Comparison of ENCODE assay signal across 9 mouse cellular contexts in genomic region chr11:31803319-31803891, GRCm38 (mm10).
DNase-seq lines count a peak whose midpoint lies in the region; ATAC-seq and TF ChIP-seq lines count a peak whose summit lies in the region.
"Had no signal": no experiment of that assay in that cellular context is flagged by ENCODE, and none has a peak within 500 bp of the region (broad histone marks: within the 10 kb centered on the region; RNA-seq: fewer than 3 reads in every experiment).

No protein-coding gene starts in this region.

- in situ Hi-C loops in Patski (cut with MboI; ENCODE audit: low pct_unique_long_range_greater_than_20kb): no loop called here

- CTCF ChIA-PET in Patski (lab: Charles Lee): interaction anchor here (0.9 to 1.3 kb wide), 4 partner anchors 11 to 20 kb away, joined by 3 read pairs; no protein-coding TSS in a partner anchor

- POLR2A ChIA-PET in Patski (lab: Charles Lee): no interaction called here

- peak; percentile 33; the same call in 1 of the 2 replicates for ATAC-seq in hindbrain, embryonic 11.5 days (ENCODE audit: low FRiP score)
- ATAC-seq in hindbrain, embryonic 14.5 days (ENCODE audit: low FRiP score): no peak
- ATAC-seq in Patski: peak; percentile 72

- no peak overlapping the region for H3K4me3 ChIP-seq in hindbrain, embryonic 11.5 days (ENCODE audit: low read depth, low read length)
- H3K4me3 ChIP-seq in hindbrain, embryonic 14.5 days (replicated peaks; ENCODE audit: low read length): no peak overlapping the region
- peak overlapping the region; percentile 41 for H3K4me3 ChIP-seq in erythroblast, embryonic 14.5 days (replicated peaks)
- H3K4me3 ChIP-seq: neural tube, embryonic 12.5 days had no signal

- no peak overlapping the region for H3K9ac ChIP-seq in hindbrain, embryonic 11.5 days (ENCODE audit: low read depth, low read length)
- no peak overlapping the region for H3K9ac ChIP-seq in hindbrain, embryonic 14.5 days
- H3K9ac ChIP-seq: neural tube, embryonic 12.5 days had no signal

- no peaks in the 10 kb centered on the region for H3K9me3 ChIP-seq in hindbrain, embryonic 11.5 days (ENCODE audit: control insufficient read depth, low read length)
- H3K9me3 ChIP-seq in hindbrain, embryonic 14.5 days (ENCODE audit: control insufficient read depth, low read length): no peaks in the 10 kb centered on the region
- H3K9me3 ChIP-seq in erythroblast, embryonic 14.5 days (ENCODE audit: control insufficient read depth, low read length): peaks cover 7% of the 10 kb centered on the region
- H3K9me3 ChIP-seq: neural tube, embryonic 12.5 days had no signal

- H3K27ac ChIP-seq in hindbrain, embryonic 11.5 days (ENCODE audit: low read depth, low read length): no peak overlapping the region
- no peak overlapping the region for H3K27ac ChIP-seq in hindbrain, embryonic 14.5 days
- H3K27ac ChIP-seq: neural tube, embryonic 12.5 days had no signal

- H3K4me1 ChIP-seq in hindbrain, embryonic 11.5 days (replicated peaks; ENCODE audit: control insufficient read depth, insufficient read depth, low read length): no peaks in the 10 kb centered on the region
- H3K4me1 ChIP-seq in hindbrain, embryonic 14.5 days (replicated peaks; ENCODE audit: control insufficient read depth, insufficient read depth, low read length): peaks cover 4% of the 10 kb centered on the region; the same call in 1 of the 2 replicates
- peaks cover 78% of the 10 kb centered on the region for H3K4me1 ChIP-seq in erythroblast, embryonic 14.5 days (ENCODE audit: control insufficient read depth)
- H3K4me1 ChIP-seq: neural tube, embryonic 12.5 days had no signal

- no peaks in the 10 kb centered on the region for H3K36me3 ChIP-seq in hindbrain, embryonic 11.5 days (ENCODE audit: control insufficient read depth, insufficient read depth, low read length)
- no peaks in the 10 kb centered on the region for H3K36me3 ChIP-seq in hindbrain, embryonic 14.5 days (replicated peaks; ENCODE audit: control insufficient read depth, insufficient read depth)
- peaks cover 18% of the 10 kb centered on the region for H3K36me3 ChIP-seq in erythroblast, embryonic 14.5 days (ENCODE audit: control insufficient read depth)
- H3K36me3 ChIP-seq: neural tube, embryonic 12.5 days had no signal

- H3K4me2 ChIP-seq in hindbrain, embryonic 11.5 days (replicated peaks; ENCODE audit: low read depth, low read length): no peak overlapping the region
- H3K4me2 ChIP-seq in hindbrain, embryonic 14.5 days (replicated peaks): no peak overlapping the region
- H3K4me2 ChIP-seq: neural tube, embryonic 12.5 days had no signal

- no peaks in the 10 kb centered on the region for H3K27me3 ChIP-seq in hindbrain, embryonic 11.5 days (ENCODE audit: control insufficient read depth, insufficient read depth, low read length)
- H3K27me3 ChIP-seq in hindbrain, embryonic 14.5 days (ENCODE audit: control insufficient read depth, insufficient read depth, low read length): no peaks in the 10 kb centered on the region
- H3K27me3 ChIP-seq in Patski: no peaks in the 10 kb centered on the region
- no peaks in the 10 kb centered on the region for H3K27me3 ChIP-seq in erythroblast, embryonic 14.5 days (ENCODE audit: control insufficient read depth)
- H3K27me3 ChIP-seq: neural tube, embryonic 12.5 days had no signal

- no peak for TF ChIP-seq CTCF in Patski (IDR thresholded peaks at IDR 0.05)

- no peak for DNase-seq in hindbrain, embryonic 11.5 days (ENCODE audit: low spot score)
- no peak for DNase-seq in hindbrain, embryonic 14.5 days (ENCODE audit: low spot score)
- DNase-seq in Patski (ENCODE audit: low read depth, low spot score) (no peak), liver (peak; percentile 84)
- DNase-seq in yolk sac, embryonic 10.5 days (ENCODE audit: low spot score): peak; percentile 60
- no peak for DNase-seq in cerebellum, adult 9-11 months
- DNase-seq in thymus, postnatal 10 days (ENCODE audit: low spot score in 2 of 2): no peak

- WGBS in hindbrain, embryonic 11.5 days: 49% methylated on average over 3 of the region's 3 CpGs
- 50% methylated on average over 3 of the region's 3 CpGs for WGBS in hindbrain, embryonic 14.5 days

Comparison
In these comparisons a context has a peak if more than half of its experiments do, and no peak if none do; other contexts are left out.
1. DNase-seq: peak in liver (single experiment) and yolk sac, embryonic 10.5 days (single experiment); none in hindbrain, embryonic 11.5 days (single experiment), hindbrain, embryonic 14.5 days (single experiment), Patski (single experiment), cerebellum, adult 9-11 months (single experiment) and thymus, postnatal 10 days (0 of 2).